Mouse (Mus musculus): ENCODE results near the gene Klra4.
"Not testable (repeated sequence)": the region's sequence is repeated elsewhere in the genome, so short reads cannot be mapped to it uniquely, and the experiment has no call there.

The Klra4 gene

GRCm38 (mm10) chr6:130067171-130067570 lies at the start of gene Klra4:
Gene Klra4 (minus strand): TSS chr6:130067271.
- not testable (repeated sequence) for DNase-seq (ENCODE audit: low spot score)

- DNase-seq (ENCODE audit: low spot score), result no peak
Observed at GRCm38 (mm10) chr6:130110485-130110884, 43.4 kb upstream of the Klra4 start.

- DNase-seq (ENCODE audit: low spot score), result not testable (repeated sequence)
Observed at GRCm38 (mm10) chr6:130102743-130103142, 35.7 kb upstream of the Klra4 start.

- no peak for DNase-seq (ENCODE audit: low spot score)
Observed at GRCm38 (mm10) chr6:130092336-130092948, 25.4 kb upstream of the Klra4 start.

GRCm38 (mm10) chr6:130065196-130065595 lies 1.9 kb downstream of the Klra4 start:
- DNase-seq (ENCODE audit: low spot score), result no peak

- DNase-seq (ENCODE audit: low spot score), result not testable (repeated sequence)
Observed at GRCm38 (mm10) chr6:130035146-130035545, 31.9 kb downstream of the Klra4 start.

- DNase-seq (ENCODE audit: low spot score), result not testable (repeated sequence)
Observed at GRCm38 (mm10) chr6:130031493-130032089, 35.5 kb downstream of the Klra4 start.

- DNase-seq (ENCODE audit: low spot score), result no peak
Observed at GRCm38 (mm10) chr6:130026854-130027253, 40.2 kb downstream of the Klra4 start, which contains the start of gene Klra6. Gene Klra6 (minus strand): TSS chr6:130026954.
